Mouse (Mus musculus): ENCODE measurements around the gene Cyb5r1.

Cyb5r1 gene

GRCm38 (mm10) chr1:134405509-134406413 lies at the start of gene Cyb5r1:
Gene Cyb5r1, plus strand, starts transcription at chr1:134405559.
- peak; percentile 69 to 79 for DNase-seq (ENCODE audit: low spot score in 2 of 2)

- no peak for DNase-seq (ENCODE audit: low spot score in 2 of 2)
These were observed 47.9 kb upstream of the Cyb5r1 start for GRCm38 (mm10) chr1:134357461-134357860.

- no peak for DNase-seq (ENCODE audit: low spot score in 2 of 2)
These were observed 44.7 kb upstream of the Cyb5r1 start for GRCm38 (mm10) chr1:134360656-134361055.

GRCm38 (mm10) chr1:134361195-134361856 lies 44.0 kb upstream of the Cyb5r1 start:
- no peak for DNase-seq (ENCODE audit: low spot score in 2 of 2)

GRCm38 (mm10) chr1:134361857-134362212 lies 43.5 kb upstream of the Cyb5r1 start, which contains the start of gene Tmem183a:
Gene Tmem183a, minus strand, starts transcription at chr1:134361979.
- DNase-seq (ENCODE audit: low spot score in 2 of 2) = peak; percentile 94 to 95

- no peak for DNase-seq (ENCODE audit: low spot score in 2 of 2)
These were observed 42.2 kb upstream of the Cyb5r1 start for GRCm38 (mm10) chr1:134363194-134363593.

GRCm38 (mm10) chr1:134365491-134365890 lies 39.9 kb upstream of the Cyb5r1 start:
- DNase-seq (ENCODE audit: low spot score in 2 of 2) = no peak

DNA sequence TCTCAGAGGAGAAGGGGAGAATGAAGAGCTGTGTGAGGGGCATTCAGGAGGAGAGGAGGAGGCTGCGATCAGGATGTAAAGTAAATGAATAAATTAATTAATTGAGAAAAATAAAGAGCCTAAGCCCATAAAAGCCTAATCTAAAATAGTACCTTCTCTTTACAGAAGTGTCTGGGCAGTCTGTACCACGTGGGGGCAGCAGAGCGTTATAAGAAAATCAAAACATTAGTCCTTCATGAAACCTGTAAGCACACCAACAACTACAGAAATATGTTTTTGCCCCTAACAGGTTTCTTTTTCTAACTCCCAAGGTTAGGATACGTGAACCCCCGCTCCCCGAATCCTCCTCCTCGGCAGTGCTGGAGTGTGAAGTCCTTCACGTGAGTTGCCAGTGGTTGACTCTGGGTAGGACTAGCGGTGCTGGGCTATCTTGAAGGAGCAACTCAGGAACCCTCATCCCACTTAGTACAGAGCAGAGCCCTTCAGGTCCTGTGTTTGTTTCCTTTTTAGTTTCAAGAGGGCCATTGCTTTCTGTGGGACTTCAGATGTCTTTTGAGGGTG lies 36.5 kb upstream of the Cyb5r1 start:
- peak; percentile 19 to 39 for DNase-seq (ENCODE audit: low spot score in 2 of 2)

DNA sequence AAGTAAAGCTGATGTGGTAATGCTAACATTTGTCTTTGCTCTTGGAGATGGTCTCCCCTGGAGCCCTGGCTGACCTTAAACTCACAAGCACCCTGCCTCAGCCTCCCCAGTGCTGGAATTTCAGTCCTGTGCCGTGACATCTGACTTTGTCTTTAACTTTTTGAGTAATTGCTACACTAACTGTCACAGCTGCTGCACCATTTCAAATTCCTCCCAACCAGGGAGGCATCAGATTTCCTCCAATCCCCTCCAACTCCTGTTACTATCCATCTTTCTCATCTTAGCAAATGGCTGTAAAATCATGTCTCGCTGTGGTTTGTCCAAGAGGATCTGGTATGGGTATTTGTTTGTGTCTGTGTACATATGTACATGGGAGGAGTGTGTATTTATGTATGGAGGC lies 31.2 kb upstream of the Cyb5r1 start:
- no peak for DNase-seq (ENCODE audit: low spot score in 2 of 2)

- DNase-seq (ENCODE audit: low spot score in 2 of 2) = no peak
These were observed 24.3 kb upstream of the Cyb5r1 start for GRCm38 (mm10) chr1:134381051-134381450.

- DNase-seq (ENCODE audit: low spot score in 2 of 2) = no peak
These were observed 23.3 kb upstream of the Cyb5r1 start for GRCm38 (mm10) chr1:134381795-134382625.

GRCm38 (mm10) chr1:134384581-134384980 lies 20.8 kb upstream of the Cyb5r1 start:
- DNase-seq (ENCODE audit: low spot score in 2 of 2) = no peak

DNA sequence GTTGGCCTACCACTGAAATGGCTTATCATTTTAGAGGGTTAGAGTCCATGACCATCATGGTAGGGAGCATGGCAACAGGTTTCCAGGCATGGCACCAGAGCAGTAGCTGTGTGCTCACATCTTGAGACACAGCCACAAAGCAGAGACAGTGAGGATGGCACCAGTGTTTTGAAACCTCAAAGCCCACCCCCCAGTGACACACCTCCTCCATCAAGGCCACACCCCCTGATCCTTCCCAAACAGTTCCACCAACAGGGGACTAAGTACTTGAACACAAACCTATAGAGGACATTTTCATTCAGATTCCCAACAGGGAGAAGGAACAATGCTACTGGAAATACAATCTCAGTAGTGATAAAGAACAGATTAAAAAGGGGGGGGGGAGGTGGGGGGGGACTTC lies 20.2 kb upstream of the Cyb5r1 start:
- DNase-seq (ENCODE audit: low spot score in 2 of 2) = no peak

DNA sequence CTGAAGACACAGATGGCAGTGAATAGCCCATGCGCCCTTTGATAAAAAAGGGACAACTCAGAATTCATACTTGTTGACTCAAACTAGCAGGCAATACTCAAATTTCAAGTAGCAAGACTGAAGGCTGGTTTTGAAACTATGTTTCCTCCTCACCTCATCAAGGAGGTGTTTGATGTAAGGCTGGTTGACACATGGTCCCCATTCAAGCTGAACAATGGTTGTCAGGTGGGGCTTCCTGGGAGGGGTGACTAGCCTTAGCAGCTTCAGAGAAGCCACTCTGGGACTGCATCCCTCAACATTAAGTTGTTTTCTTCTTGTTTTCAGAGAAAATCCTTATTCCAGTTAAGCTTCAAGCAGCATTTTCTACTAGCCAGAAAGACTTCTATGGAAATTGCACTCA lies 19.7 kb upstream of the Cyb5r1 start, which contains the start of gene 4933406M09Rik:
4933406M09Rik (plus strand) TSS at position 275 of the 400 bp plus-strand sequence.
- DNase-seq (ENCODE audit: low spot score in 2 of 2) = no peak

DNA sequence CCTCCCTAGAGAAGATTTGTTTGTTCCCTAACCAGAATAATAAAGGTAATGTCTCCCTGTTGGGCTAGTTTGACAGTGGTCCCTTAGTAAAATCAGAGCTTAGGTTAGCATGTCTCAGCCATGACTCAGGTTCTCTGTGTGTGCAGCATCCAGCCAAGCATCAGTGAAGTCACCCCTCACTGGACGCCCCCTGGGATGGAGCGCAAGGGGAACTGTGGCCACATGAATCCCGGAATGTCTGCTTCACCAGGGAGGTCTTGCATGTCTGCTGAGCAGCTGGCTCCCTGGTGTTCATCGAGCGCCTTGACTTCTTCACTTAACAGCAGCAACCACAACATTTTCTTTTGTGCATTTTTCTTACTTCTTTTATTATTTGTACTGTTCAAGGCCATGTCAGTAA lies 11.5 kb upstream of the Cyb5r1 start:
- DNase-seq (ENCODE audit: low spot score in 2 of 2) = no peak

GRCm38 (mm10) chr1:134398210-134398609 lies 7.1 kb upstream of the Cyb5r1 start:
- no peak for DNase-seq (ENCODE audit: low spot score in 2 of 2)

- no peak for DNase-seq (ENCODE audit: low spot score in 2 of 2)
These were observed 5.6 kb upstream of the Cyb5r1 start for GRCm38 (mm10) chr1:134399735-134400134.

GRCm38 (mm10) chr1:134406414-134406771 lies 1.0 kb downstream of the Cyb5r1 start:
- no peak for DNase-seq (ENCODE audit: low spot score in 2 of 2)

DNA sequence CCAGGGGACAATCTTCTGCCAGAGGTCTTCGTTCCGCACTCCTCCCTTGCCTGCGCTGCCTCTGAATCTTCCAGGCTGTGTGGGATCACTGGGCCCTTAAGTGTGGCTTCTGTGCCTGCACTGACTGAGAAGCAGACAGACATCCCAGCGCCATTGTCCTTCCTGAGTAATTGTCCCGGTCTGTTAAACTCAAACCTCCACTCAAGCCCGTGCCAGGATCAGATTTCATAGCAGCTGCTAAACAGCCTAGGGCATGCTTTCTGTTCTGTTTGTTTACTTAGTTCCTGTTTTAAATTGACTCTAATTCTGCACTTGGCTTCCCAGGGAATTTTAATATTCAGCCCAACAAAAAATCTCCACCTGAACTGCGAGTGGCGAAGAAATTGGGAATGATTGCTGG lies 2.7 kb downstream of the Cyb5r1 start:
- no peak for DNase-seq (ENCODE audit: low spot score in 2 of 2)

DNA sequence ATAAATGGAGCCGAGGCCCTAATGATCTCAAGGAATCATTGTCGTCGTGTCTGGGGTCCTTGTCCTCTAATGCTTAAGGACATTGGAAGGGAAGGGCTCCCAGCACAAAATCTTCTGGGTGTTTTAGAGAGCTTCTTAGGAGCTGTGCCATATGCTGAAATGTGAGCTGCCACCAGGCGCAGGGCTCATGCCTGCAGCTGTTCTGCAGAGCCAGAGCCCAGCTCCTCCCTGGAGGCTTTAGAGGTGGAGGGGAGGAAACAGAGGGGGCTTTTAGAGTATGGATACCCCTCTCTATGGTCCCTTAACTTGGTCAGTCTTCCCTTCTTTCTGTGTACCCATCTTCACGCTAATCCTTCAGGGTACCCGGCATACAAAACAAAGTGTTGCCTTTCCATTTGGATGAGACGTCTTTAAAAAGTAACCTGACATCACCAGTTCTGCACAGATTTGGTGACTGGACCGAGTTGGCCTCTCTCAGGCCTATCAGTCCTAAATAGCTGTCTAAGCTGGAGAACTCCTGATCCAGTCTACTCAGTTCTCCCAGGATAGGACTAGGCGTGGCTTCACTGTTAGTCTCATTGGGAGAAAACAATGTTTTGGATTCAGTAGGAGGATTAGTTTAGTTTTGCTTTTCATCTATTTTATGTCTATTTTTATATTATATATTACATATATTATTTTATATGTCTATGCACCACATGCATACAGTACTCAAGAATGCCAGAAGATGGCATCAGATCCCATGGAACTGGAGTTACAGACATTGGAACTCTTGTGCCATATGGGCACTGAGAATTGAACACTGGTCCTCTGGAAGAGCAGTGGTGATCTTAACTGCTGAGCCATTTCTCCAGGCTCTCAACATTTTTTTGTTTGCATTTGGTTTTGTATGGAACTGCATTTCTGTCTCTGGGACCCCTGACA lies 6.6 kb downstream of the Cyb5r1 start:
- no peak for DNase-seq (ENCODE audit: low spot score in 2 of 2)

- no peak for DNase-seq (ENCODE audit: low spot score in 2 of 2)
These were observed 8.7 kb downstream of the Cyb5r1 start for GRCm38 (mm10) chr1:134414038-134414437.

Measured in spleen, postnatal 36 days (tissue).